Mouse (Mus musculus): Measurements from ENCODE around the gene Wipf3.

- TF ChIP-seq CTCF (conservative IDR thresholded peaks at IDR 0.05; ENCODE audit: insufficient read depth, insufficient read length, low read depth, low read length): peak; percentile 67
- no peak for TF ChIP-seq POLR2A (IDR thresholded peaks at IDR 0.05; ENCODE audit: low read depth, low read length)
Measured at GRCm38 (mm10) chr6:54478646-54479324, 49.4 kb downstream of the Wipf3 start.
